Mouse (Mus musculus): ENCODE measurements around the gene Bola3.

DNA sequence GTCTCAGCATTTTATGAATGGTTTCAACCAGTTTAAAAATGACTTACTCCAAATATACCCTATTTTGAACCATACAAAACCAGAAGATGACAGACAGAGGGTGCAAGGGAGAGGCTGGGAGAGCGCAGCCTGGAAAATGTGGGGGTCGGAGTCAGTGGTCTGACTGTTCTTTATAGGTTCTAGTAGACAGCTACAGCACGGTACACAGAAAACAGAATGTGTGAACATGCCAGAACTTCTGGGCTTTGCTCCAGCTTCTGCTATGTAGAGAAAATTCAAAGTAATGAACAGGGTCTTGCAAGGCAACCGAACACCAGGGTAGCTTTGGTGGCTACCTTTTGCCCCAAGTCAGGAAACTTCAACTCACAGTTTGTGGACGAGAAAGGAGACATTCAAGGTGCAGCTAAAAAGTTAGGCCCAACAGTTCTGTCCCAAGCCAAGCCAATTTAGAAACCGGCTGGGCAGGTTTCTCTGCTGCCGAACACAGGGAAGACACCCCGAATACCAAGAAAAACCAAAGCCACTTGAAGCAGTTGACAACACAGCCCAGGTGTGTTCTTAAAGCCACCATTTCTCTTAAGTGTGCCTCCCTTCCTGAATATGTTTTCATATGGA lies 43.3 kb downstream of the Bola3 start:
- TF ChIP-seq POLR2A (IDR thresholded peaks at IDR 0.05; ENCODE audit: extremely low read depth, insufficient read depth, low read length) (no peak), CTCF (IDR thresholded peaks at IDR 0.05; ENCODE audit: extremely low read depth, insufficient read depth, low read length) (no peak)
